Mouse (Mus musculus) brain, embryonic 14.5 days (tissue): ENCODE results near the gene Sh3rf3. TPM values are rescaled to one million over a fixed set of nuclear protein-coding genes. Genes with fewer than 3 reads are reported as not detected.

Experiments used
- DNase-seq: peaks from one replicate; pipeline ENCODE4 v3.0.0-alpha.2; 2011; ENCODE audit warnings: low read depth
- CTCF ChIP-seq: fragments of 200-500 bp; IDR thresholded peaks from 2 replicates; pipeline ENCODE4 v1.5.1; 2012; ENCODE audit warnings: inconsistent platforms, mild to moderate bottlenecking, moderate library complexity, borderline replicate concordance; ENCODE audit not compliant: insufficient read depth, insufficient read length; ENCODE audit errors: extremely low read depth
- POLR2A ChIP-seq: fragments of 200-500 bp; IDR thresholded peaks from 2 replicates; pipeline ENCODE4 v1.6.1; 2012; ENCODE audit warnings: mild to moderate bottlenecking, inconsistent platforms, borderline replicate concordance; ENCODE audit not compliant: poor library complexity, insufficient read depth, insufficient read length, severe bottlenecking; ENCODE audit errors: extremely low read depth
- polyA plus RNA-seq: library from polyadenylated mRNA; depleted of rRNA; stranded (reverse); fragments of >200 nt; gene quantifications from 2 replicates; pipeline ENCODE4 v1.2.3, GENCODE M21; 2012

Sh3rf3 gene
- polyA plus RNA-seq, 1 experiment, result 10.4 TPM

GRCm38 (mm10) chr10:58829251-58830111 is 16.3 kb downstream of the Sh3rf3 start:
- peak; percentile 56 for DNase-seq
- no peak for TF ChIP-seq POLR2A
- TF ChIP-seq CTCF, result no peak

GRCm38 (mm10) chr10:58833146-58833545 is 20.0 kb downstream of the Sh3rf3 start:
- TF ChIP-seq CTCF (no peak), POLR2A (no peak)
- DNase-seq, result no peak

GRCm38 (mm10) chr10:58833741-58834178 is 20.6 kb downstream of the Sh3rf3 start:
- peak; percentile 62 for DNase-seq
- TF ChIP-seq POLR2A (no peak), CTCF (no peak)

- no peak for TF ChIP-seq CTCF
- no peak for TF ChIP-seq POLR2A
- no peak for DNase-seq
Observed at GRCm38 (mm10) chr10:58836391-58836790, 23.2 kb downstream of the Sh3rf3 start.

GRCm38 (mm10) chr10:58837504-58837903 is 24.3 kb downstream of the Sh3rf3 start:
- DNase-seq, result no peak
- TF ChIP-seq CTCF, result no peak
- TF ChIP-seq POLR2A, result no peak

GRCm38 (mm10) chr10:58841945-58842344 is 28.8 kb downstream of the Sh3rf3 start:
- TF ChIP-seq CTCF (no peak), POLR2A (no peak)
- no peak for DNase-seq

- no peak for DNase-seq
- TF ChIP-seq POLR2A (no peak), CTCF (no peak)
Observed at GRCm38 (mm10) chr10:58843100-58843499, 29.9 kb downstream of the Sh3rf3 start.

GRCm38 (mm10) chr10:58848127-58848526 is 35.0 kb downstream of the Sh3rf3 start:
- TF ChIP-seq POLR2A (no peak), CTCF (no peak)
- DNase-seq, result peak; percentile 60

- no peak for TF ChIP-seq POLR2A
- TF ChIP-seq CTCF, result no peak
- no peak for DNase-seq
Observed at GRCm38 (mm10) chr10:58848536-58848935, 35.4 kb downstream of the Sh3rf3 start.

GRCm38 (mm10) chr10:58854548-58855198 is 41.5 kb downstream of the Sh3rf3 start:
- peak; percentile 69 for DNase-seq
- TF ChIP-seq CTCF (no peak), POLR2A (no peak)

GRCm38 (mm10) chr10:58855199-58855751 is 42.1 kb downstream of the Sh3rf3 start:
- TF ChIP-seq POLR2A, result no peak
- no peak for TF ChIP-seq CTCF
- peak; percentile 65 for DNase-seq
